Mouse (Mus musculus) layer of hippocampus, postnatal 10 days (tissue): ENCODE measurements around the gene Hapln3. TPM values are rescaled to one million over a fixed set of nuclear protein-coding genes. Genes with fewer than 3 reads are reported as not detected.

Experiments
- DNase-seq, 2 experiments: peaks; one replicate each; pipeline ENCODE4 v3.0.0; 2021; ENCODE audit warnings: low spot score in 2 of 2
- long read RNA-seq: library from polyadenylated mRNA; stranded (forward); transcript quantifications from one replicate; pipeline ENCODE4 v2.0.0, GENCODE M21; 2023
- total RNA-seq, 2 experiments: library from RNA; stranded (reverse); gene quantifications; 2 replicates each; pipeline ENCODE4 v1.2.3; 2021

The Hapln3 gene
- total RNA-seq = 10 to 100 TPM in 1 of 2 experiments, 1 to 10 TPM in 1; 9.1 to 11.6 TPM
- long read RNA-seq, partial matches to known transcripts = 1 of 3 reads
- long read RNA-seq, other reads (novel, unspliced or antisense) = 0 of 3 reads

DNA sequence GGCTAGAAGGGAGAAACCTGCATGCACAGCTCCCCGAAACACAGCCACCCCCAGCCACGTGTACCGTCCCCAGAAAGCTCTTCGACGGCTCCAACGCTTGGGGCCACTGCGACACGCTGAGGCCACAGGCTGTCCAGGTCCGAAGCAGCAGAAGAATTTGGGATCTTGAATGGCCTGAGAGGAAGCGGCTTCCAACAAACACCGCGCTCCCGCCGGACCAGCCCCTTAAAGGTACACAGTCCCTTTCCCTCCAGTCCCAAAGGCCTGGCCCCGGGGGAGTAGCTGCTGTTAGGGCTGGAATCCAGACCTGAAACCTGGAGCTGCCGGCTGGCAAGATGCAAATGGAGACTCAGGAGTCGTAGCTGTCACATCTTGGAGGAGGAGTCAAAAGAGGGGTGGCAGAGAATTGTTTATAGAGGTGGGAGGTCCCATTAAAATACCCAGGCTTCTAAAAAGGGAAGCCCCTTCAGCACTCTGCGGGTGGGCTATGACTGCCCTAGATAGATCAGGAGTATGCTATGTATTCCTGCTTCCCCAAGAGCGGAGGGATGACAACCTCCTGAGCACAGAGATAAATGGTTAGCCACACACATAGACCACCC lies at the start of gene Hapln3:
Hapln3 (minus strand) TSS at position 176 of the 602 bp plus-strand sequence.
- DNase-seq = peak in 1 of 2 experiments; percentile 41

- DNase-seq = no peak
Measured at GRCm38 (mm10) chr7:79173800-79174199, 43.0 kb upstream of the Hapln3 start.

DNA sequence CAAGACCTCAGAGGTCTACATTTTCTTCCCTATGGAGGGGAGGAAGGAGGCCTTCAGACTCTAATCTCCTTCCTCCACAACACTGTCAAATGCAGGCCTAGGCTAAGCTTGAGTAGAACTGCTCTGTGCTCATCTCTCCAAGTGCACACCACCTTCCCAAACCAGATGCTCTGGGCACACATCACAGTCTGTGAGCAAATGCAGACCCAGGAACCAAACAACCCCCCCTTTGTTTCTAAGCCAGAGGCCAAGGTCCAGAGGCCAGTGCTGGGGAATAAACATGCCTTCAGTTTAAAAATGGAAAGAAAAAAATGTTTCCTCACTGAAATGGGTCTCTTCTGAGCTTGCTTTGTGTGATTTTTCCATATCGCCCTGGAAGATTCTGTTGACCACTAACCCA lies 41.0 kb upstream of the Hapln3 start:
- no peak for DNase-seq

- DNase-seq = no peak
Measured at GRCm38 (mm10) chr7:79167006-79167562, 36.3 kb upstream of the Hapln3 start.

- DNase-seq = no peak
Measured at GRCm38 (mm10) chr7:79159406-79159805, 28.6 kb upstream of the Hapln3 start.

DNA sequence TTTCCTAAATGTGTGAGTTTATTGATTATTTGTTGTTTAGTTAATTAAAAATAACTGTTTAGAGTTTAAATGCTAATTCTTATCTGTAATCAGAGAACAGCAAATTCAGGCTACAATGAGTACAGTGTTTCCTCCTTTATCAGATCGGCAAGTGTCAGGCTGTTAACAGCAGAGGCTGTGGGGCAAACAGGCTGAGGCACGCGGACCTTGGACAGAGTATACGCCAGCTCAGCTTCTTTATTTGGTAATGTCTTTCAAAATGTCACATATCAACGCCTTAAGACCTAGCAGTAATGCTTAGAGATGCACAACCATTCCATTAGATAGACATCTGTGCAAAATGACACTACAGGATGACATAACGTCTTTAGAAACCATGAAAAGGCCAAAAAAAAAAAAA lies 18.7 kb upstream of the Hapln3 start:
- no peak for DNase-seq

DNA sequence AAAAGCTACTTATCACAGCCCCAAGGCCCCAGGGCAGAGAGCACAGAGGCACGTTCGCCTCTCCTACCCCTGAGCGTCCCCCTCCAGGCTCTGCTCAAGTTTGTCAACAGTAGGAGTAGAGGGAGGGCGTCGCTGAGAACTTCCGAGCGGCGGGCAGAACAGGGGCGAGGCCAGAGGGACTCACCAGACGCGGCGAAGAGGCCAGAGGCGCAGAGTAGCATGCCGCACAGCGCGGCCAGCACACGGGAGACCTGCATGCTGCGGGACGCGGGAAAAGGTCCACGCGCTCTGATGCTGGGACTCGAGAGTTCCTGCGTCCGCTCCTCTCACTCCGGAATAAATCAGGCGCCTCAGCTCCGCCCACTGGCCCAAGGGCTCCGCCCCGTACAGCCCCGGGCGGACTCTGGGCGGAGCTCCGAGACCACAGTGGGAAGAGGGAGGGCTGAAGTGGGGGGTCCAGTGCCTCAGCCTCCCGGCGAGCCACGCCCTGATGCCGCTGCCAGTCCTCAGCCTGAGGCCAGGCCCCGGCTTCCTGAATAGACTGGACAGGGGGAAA lies 18.0 kb upstream of the Hapln3 start, which contains the start of gene Mfge8:
Mfge8 (minus strand) TSS at position 350 of the 556 bp plus-strand sequence.
- peak; percentile 76 to 85 for DNase-seq

DNA sequence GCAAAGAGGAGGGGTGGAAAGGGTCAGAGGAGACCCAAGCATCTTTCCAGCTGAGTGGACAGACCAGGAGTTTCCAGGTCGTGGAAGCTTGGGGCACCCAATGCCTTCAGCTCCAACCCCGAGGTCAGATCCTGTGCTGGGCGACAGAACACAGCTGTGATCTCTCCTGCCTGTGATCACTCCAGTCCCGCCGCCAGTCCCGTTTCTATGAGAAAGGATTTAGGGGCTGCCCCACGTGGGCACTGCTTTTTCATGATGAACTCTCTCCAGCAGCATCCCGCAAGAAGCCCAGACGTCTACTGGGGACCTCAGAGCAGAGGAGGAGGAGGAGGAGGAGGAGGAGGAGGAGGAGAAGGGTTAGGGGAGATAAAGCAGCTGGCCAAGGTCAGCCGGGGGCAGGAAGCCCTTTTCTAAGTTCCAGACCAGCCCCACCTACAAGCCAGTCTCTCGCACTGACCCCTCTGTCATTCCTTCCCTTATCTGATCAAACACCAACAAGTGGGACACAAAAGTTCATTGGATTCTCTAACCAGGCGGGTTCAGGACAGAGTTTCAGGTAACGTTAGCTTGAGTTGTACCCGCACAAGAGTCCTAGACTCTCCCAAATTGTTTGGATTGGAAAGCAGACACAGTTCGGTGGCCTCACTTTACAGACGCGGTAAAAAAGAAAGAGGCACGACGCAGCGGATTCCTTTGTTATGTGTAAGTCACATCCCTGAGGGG lies 17.3 kb upstream of the Hapln3 start:
- no peak for DNase-seq

- DNase-seq = no peak
Measured at GRCm38 (mm10) chr7:79147011-79147837, 16.4 kb upstream of the Hapln3 start.

DNA sequence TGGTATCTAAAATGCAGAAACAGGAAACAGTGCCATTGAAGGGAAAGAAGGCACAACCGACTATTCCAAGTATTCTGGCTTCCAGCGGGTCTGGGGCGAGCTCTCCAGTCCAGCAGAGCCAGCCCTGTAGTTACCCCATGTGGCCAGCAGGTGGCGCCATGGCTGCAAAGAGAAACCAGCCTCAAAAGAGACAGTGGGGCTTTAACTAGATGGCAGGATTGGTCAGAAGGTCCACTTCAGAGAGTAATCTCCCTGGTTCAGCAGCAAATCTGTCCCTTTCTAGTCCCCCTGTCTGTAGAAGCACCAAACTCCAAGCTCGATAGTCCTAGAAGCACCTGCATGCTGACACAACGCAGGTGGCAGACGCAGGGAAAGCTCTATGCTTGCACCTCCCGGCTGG lies 10.1 kb upstream of the Hapln3 start:
- peak; percentile 92 for DNase-seq

- no peak for DNase-seq
Measured at GRCm38 (mm10) chr7:79139891-79140591, 9.2 kb upstream of the Hapln3 start.

GRCm38 (mm10) chr7:79139328-79139824 lies 8.6 kb upstream of the Hapln3 start:
- no peak for DNase-seq

GRCm38 (mm10) chr7:79133391-79133790 lies 2.6 kb upstream of the Hapln3 start:
- no peak for DNase-seq

GRCm38 (mm10) chr7:79130385-79130784 lies 433 bp downstream of the Hapln3 start:
- DNase-seq = no peak

- no peak for DNase-seq
Measured at GRCm38 (mm10) chr7:79129883-79130282, 935 bp downstream of the Hapln3 start.

- peak; percentile 65 to 69 for DNase-seq
Measured at GRCm38 (mm10) chr7:79123465-79123864, 7.4 kb downstream of the Hapln3 start.

DNA sequence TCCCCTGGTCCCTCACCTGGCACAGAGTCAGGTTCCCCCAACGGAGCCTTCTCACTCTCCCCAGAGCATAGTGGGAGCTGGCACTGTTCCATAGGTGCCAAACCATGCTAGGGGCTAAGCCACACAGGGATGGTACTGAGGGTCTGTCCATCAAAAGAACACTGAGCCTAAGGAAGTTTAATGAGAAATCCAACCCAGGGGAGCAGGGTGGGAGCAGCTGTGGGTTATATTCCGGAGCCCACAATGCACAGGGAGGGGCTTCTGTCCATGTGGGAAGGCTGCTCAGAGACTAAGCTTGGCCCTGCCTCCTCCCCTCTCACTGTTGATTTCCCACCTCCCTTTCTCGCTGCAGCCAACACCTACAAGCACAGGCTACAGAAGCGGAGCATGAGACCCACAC lies 17.0 kb downstream of the Hapln3 start:
- DNase-seq = no peak

- no peak for DNase-seq
Measured at GRCm38 (mm10) chr7:79096492-79096891, 34.3 kb downstream of the Hapln3 start.

DNA sequence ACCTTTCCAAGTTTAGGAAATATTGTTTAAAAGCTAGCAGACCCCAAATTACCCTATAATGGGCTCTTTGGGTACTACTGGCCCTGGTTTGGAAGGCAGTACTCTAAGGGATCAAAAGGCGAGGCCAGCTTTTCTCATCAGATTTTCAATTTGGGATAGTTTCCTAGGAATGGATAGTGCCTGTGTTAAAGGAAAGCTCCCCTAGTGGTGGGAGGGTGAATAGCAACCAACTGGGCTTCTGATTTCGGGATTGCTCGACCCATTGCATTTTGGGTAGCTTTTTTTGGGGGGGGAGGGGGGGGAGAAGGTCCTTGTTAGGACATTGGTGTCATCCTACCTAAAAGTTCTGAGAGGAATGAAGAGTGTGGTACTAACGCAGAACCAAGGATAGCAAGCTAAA lies 41.7 kb downstream of the Hapln3 start:
- DNase-seq = peak; percentile 40 to 47
